Mouse (Mus musculus) erythroblast, embryonic 14.5 days (primary cell): Measurements from ENCODE around the gene Uvrag. TPM values are rescaled to one million over a fixed set of nuclear protein-coding genes. Genes with fewer than 3 reads are reported as not detected.

Source experiments
- H3K27me3 ChIP-seq: 2 replicates; pipeline ENCODE4 v1.6.1; 2012; ENCODE audit warnings: inconsistent platforms; ENCODE audit not compliant: control insufficient read depth
- H3K36me3 ChIP-seq: 2 replicates; pipeline ENCODE4 v1.6.1; 2012; ENCODE audit warnings: mild to moderate bottlenecking, inconsistent platforms; ENCODE audit not compliant: control insufficient read depth
- H3K4me1 ChIP-seq: 2 replicates; pipeline ENCODE4 v1.6.1; 2012; ENCODE audit warnings: inconsistent platforms; ENCODE audit not compliant: control insufficient read depth
- H3K4me3 ChIP-seq: replicated peaks from 2 replicates; pipeline ENCODE3; 2012; ENCODE audit warnings: moderate library complexity, mild to moderate bottlenecking, inconsistent platforms
- H3K9me3 ChIP-seq: 2 replicates; pipeline ENCODE4 v1.6.1; 2012; ENCODE audit warnings: low read length, inconsistent platforms, mixed read lengths; ENCODE audit not compliant: control insufficient read depth
- GATA1 ChIP-seq: IDR thresholded peaks from 2 replicates; pipeline ENCODE4 v1.6.1; 2012; ENCODE audit warnings: low read length, inconsistent platforms, mixed read lengths
- TAL1 ChIP-seq: IDR thresholded peaks from 3 replicates; pipeline ENCODE4 v1.6.1; 2012; ENCODE audit warnings: low read length, inconsistent platforms, mixed read lengths
- polyA plus RNA-seq: library from polyadenylated mRNA; stranded (reverse); fragments of >175 nt; gene quantifications from 2 replicates; pipeline ENCODE4 v1.2.3, GENCODE M21; 2012

The Uvrag gene
- polyA plus RNA-seq, 1 experiment = 0.36 TPM

DNA sequence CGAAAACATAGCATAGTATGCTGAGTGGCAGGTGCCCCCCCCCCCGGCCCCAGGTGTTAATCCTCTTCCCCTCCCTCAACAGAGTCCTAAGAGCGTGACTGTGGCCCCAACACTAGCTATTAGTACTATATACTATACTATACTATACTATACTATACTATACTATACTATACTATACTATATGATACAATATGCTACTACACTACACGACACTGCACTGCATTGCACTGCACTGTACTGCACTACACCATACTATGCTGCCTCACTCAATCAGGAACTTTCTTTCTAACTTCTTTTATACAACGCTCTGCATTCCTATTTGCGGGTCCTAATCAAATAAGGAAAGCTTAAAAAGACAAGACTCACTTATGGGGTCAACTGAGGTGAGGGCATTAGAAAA is 224.4 kb downstream of the Uvrag start:
- Histone ChIP-seq H3K4me3 (no peak overlapping the region), H3K27me3 (no peaks in the 10 kb centered on the region), H3K36me3 (no peaks in the 10 kb centered on the region), H3K4me1 (no peaks in the 10 kb centered on the region), H3K9me3 (no peaks in the 10 kb centered on the region)
- TF ChIP-seq GATA1 = no peak
- TF ChIP-seq TAL1 = no peak

DNA sequence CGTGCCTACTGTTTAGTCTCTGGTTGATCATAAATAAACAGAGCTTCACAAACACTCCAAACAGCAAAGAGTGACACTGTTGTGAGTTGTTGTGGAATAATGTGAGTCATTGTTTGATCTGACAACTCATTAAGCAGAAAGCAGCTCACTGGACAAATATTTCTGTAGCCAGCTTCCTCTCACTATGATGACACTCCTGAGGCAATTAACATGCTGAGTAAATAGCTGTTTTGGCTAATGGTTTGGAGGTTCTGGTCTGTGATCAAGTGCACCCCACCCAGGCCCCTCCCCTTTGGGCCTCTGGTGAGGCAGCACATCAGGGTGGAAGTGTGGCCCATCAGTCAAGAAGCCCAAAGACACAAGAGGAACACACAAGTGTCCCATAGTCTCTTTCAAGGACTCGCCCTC is 228.0 kb downstream of the Uvrag start:
- no peaks in the 10 kb centered on the region for H3K36me3 ChIP-seq
- H3K4me1 ChIP-seq = no peaks in the 10 kb centered on the region
- no peak overlapping the region for H3K4me3 ChIP-seq
- TF ChIP-seq TAL1 (no peak), GATA1 (no peak)
- no peaks in the 10 kb centered on the region for H3K27me3 ChIP-seq
- H3K9me3 ChIP-seq = no peaks in the 10 kb centered on the region

DNA sequence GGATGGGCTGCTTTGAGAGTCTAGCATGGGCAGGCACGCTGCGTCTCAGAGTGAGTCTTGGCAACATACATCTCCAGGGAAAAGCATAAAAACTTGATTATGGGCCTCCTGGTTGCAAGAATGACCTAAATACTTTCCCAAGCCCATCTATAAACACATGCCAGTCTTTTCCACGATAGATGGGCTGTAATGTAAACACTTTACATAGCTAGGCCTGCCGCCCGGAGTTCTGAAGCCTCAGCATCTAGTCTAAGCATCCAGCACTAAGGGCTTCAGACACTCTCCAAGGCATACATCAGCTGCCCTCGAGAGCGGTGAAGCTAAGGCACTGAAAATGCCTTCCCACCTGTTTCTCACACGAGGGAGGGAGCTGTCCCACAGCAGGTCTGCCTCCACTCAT is 229.7 kb downstream of the Uvrag start:
- Histone ChIP-seq H3K27me3 (no peaks in the 10 kb centered on the region), H3K9me3 (no peaks in the 10 kb centered on the region), H3K4me3 (no peak overlapping the region), H3K4me1 (no peaks in the 10 kb centered on the region; the same call in 1 of the 2 replicates), H3K36me3 (peaks cover under 1% of the 10 kb centered on the region; the same call in 1 of the 2 replicates)
- TF ChIP-seq TAL1 (no peak), GATA1 (no peak)

DNA sequence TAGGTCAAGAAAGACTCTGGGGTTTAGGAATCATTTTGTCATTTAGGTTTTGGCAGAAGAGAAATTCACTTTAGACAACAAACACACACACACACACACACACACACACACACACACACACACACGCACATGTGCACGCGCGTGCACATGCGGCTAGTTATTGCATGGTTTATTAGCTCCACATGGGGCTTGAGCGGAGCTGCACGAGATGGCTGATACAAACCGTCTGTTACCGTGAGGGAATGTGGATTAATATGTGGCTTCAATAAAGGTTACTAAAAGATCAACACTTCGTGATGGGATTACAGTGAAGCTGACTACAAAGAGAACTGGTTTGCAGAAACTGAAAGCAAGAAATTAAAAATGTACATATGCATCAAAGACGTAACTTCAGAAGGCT is 230.2 kb downstream of the Uvrag start:
- Histone ChIP-seq H3K4me3 (no peak overlapping the region), H3K36me3 (peaks cover 2% of the 10 kb centered on the region; the same call in 1 of the 2 replicates), H3K4me1 (no peaks in the 10 kb centered on the region; the same call in 1 of the 2 replicates), H3K9me3 (no peaks in the 10 kb centered on the region), H3K27me3 (no peaks in the 10 kb centered on the region)
- TF ChIP-seq GATA1 (no peak), TAL1 (no peak)

DNA sequence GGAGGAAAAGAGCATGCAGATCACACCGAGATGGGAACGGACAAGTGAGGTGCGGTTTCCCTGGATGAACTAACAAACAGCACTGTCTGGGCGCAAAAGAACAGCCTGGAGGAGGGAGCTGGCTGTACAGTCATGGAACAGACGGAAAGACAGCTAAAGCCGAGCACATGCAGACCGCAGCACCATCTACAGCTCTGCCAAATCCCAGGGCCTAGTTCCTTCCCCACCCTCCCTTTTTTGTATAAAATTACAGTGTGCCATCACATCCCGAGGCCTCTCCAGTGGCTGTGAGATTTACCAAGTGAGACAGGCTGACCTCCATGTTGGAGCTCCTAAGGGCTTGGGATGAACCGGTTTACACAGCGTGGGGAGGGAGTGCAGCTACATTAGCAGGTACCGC is 230.8 kb downstream of the Uvrag start:
- Histone ChIP-seq H3K4me3 (no peak overlapping the region), H3K27me3 (no peaks in the 10 kb centered on the region), H3K9me3 (no peaks in the 10 kb centered on the region), H3K4me1 (no peaks in the 10 kb centered on the region; the same call in 1 of the 2 replicates), H3K36me3 (peaks cover 2% of the 10 kb centered on the region; the same call in 1 of the 2 replicates)
- TF ChIP-seq TAL1 (no peak), GATA1 (no peak)

DNA sequence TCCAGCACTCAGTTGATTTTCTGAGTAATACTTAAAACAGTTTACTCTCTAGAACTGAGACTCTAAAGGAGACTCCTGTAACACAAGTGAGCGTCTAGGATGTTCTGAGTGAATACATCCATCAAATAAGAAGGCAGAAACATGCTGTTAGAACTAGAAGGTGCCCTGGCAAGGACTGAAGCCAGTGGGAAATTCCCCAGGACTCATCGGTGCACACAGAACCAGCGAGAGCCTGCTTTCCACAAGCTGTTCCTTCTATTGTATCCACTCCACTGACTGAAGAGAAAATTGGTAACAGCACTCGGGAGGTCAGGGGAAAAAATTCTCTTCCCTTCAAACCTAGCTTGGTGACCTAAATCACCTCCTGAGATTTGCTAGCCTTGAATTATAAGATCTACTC is 233.5 kb downstream of the Uvrag start:
- Histone ChIP-seq H3K27me3 (no peaks in the 10 kb centered on the region), H3K9me3 (no peaks in the 10 kb centered on the region), H3K4me1 (no peaks in the 10 kb centered on the region; the same call in 1 of the 2 replicates), H3K4me3 (no peak overlapping the region), H3K36me3 (peaks cover 2% of the 10 kb centered on the region; the same call in 1 of the 2 replicates)
- TF ChIP-seq GATA1 = no peak
- no peak for TF ChIP-seq TAL1

DNA sequence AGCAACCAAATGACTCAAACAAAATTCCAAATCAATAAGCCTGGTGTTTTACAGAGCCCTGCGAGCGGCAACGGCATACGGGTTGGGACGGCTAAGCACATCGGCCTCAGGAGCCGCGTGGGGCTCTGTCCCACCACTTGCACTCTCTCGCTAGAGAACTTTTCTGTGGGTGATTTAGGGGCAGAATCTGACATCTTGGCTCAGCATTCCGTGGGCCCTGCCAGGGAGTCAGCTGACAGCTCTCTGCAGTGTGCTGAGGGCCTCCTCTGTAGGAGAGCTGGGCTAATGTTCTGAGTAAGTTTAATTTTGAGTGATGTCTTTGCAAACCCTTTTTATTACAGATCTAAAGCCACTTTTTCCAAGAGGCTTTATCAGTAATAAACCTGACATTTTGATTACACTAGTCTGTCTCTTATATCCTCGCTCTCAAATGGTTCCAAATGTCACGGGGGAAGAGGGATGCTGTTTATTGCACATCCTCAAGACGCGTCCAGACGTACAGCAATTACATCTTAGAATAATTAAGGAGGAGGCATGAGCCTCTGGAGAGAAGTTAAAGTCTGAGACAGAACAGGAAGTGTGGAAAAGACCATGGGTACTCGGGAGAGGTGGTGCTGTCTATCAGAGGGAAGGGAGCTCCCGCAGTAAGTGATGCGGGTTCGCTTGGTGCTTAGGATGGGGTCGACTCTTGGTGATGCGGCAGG is 236.1 kb downstream of the Uvrag start:
- Histone ChIP-seq H3K27me3 (no peaks in the 10 kb centered on the region), H3K9me3 (peaks cover 4% of the 10 kb centered on the region; the same call in 1 of the 2 replicates), H3K4me3 (no peak overlapping the region), H3K4me1 (no peaks in the 10 kb centered on the region; the same call in 1 of the 2 replicates), H3K36me3 (peaks cover 2% of the 10 kb centered on the region)
- no peak for TF ChIP-seq TAL1
- TF ChIP-seq GATA1 = no peak

DNA sequence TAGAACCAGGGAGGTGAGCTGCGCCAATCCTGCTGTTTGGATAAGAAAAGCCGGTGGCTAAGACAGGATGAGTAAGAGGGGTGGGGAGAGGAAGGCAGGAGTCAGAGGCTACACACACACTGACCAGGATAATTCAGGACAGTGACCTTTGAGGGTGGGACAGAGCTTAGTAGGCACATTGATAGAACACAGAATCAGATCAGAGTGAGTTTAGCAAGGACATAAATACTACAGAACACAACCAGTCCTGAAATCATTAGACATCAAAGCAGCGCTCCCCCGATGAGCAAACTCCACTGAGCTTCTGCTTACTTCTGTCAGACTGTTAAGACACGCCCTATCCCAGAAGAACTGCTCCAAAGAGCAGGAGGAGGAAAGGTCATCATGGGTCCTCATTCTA is 237.1 kb downstream of the Uvrag start:
- Histone ChIP-seq H3K4me1 (no peaks in the 10 kb centered on the region; the same call in 1 of the 2 replicates), H3K9me3 (peaks cover 4% of the 10 kb centered on the region; the same call in 1 of the 2 replicates), H3K4me3 (no peak overlapping the region), H3K36me3 (peaks cover 2% of the 10 kb centered on the region), H3K27me3 (no peaks in the 10 kb centered on the region)
- TF ChIP-seq GATA1 = no peak

DNA sequence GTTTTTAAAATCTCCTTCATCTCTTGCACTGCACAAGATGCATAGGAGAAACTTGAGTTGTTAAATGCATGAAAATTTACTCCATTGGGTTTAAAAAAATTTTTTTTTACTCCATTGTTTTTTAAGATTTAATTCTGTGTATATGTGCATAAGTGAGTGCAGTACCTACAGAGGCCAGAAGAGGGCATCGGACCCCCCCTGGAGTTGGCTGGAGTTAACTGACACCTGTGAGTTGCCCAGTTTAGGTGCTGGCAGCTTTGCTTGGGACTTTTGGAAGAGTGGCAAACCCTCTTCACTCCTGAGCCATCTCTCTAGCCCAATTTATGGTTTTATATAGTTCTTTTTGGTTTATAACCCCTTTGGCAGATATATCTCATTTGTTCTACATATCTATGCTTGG is 239.8 kb downstream of the Uvrag start:
- Histone ChIP-seq H3K36me3 (peaks cover 3% of the 10 kb centered on the region), H3K4me3 (no peak overlapping the region), H3K9me3 (peaks cover 4% of the 10 kb centered on the region; the same call in 1 of the 2 replicates), H3K4me1 (no peaks in the 10 kb centered on the region), H3K27me3 (no peaks in the 10 kb centered on the region)
- TF ChIP-seq TAL1 (no peak), GATA1 (no peak)
